Mouse (Mus musculus) frontal cortex, adult 2 months (tissue): ENCODE data around the gene Nppa. TPM values are rescaled to one million over a fixed set of nuclear protein-coding genes. Genes with fewer than 3 reads are reported as not detected.
A peak's percentile ranks its signal among the peaks of the same experiment; 100 is the strongest.

Experiments
- DNase-seq, 2 experiments: peaks; one replicate each; pipeline ENCODE4 v3.0.0; 2022; ENCODE audit warnings: low spot score in 1 of 2; ENCODE audit errors: extremely low spot score in 1 of 2
- polyA plus RNA-seq: library from polyadenylated mRNA; depleted of rRNA; stranded (reverse); fragments of >200 nt; gene quantifications from 2 replicates; pipeline ENCODE4 v1.2.3, GENCODE M21; 2012; rRNA removed

Nppa gene
- polyA plus RNA-seq, result 13.9 and 14.6 TPM in 2 replicates

DNA sequence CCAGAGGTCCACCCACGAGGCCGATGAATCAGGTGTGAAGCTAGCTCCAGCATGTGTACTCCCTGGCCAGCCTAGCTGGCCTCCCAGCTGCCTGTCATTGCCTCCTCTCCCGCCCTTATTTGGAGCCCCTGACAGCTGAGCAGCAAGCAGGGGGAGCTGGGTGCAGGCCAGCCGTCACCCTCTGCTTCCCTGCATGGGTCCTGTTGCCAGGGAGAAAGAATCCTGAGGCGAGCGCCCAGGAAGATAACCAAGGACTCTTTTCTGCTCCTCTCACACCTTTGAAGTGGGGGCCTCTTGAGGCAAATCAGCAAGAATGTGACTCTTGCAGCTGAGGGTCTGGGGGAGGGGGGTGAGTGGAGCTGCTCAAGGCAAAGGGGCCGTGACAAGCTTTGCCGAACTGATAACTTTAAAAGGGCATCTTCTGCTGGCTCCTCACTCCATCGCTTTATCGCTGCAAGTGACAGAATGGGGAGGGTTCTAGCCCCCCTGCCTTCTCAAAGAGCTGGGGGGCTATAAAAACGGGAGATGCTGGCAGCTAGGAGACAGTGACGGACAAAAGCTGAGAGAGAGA, at the start of gene Nppa:
Nppa (plus strand) TSS at position 521 of the 571 bp plus-strand sequence.
- no peak for DNase-seq

GRCm38 (mm10) chr4:147953590-147953989, 46.9 kb upstream of the Nppa start:
- DNase-seq, result peak in 1 of 2 experiments; percentile 74

- DNase-seq, result no peak
Observed at GRCm38 (mm10) chr4:147957141-147957540, 43.4 kb upstream of the Nppa start.

GRCm38 (mm10) chr4:147959881-147960831, 40.4 kb upstream of the Nppa start:
- DNase-seq, result peak in 1 of 2 experiments; percentile 75

DNA sequence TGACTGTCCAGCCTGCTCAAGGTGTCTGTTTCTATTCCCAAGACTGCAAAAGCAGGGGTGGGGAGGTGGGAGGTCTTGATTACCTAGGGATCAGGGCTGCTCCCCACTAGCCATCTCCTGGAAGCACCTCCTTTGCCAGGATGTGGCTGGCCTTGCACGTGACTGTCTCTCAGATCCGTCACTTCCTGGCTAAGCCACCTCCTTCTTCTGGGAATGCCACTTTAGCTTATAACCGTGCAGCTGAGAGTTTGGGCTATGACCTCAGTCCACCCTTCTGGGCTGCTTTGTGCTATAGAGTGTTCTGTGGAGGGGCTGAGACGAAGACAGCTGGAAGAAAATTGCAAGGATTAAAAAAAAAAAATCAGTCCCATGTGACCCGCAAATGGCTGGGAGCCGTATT, 37.7 kb upstream of the Nppa start:
- DNase-seq, result no peak

DNA sequence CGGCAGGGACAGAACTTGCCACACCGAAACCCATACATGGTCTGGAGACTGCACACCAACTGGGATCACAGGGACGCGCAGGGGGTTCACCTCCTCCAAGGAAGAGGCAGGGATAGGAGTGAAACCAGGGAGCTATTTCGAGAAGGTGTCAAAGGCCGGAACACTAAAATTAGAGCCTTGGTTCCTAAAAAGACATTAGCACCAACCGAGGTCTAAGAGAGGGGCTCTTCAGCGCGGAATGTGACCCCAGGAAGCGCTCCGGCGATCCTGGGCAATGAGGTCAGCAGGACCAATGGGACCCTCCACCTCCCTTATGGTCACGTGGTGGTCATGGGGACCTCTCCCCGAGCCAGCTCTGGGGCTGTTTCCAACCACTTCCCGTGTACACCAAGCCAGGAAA, 36.9 kb upstream of the Nppa start:
- no peak for DNase-seq

DNA sequence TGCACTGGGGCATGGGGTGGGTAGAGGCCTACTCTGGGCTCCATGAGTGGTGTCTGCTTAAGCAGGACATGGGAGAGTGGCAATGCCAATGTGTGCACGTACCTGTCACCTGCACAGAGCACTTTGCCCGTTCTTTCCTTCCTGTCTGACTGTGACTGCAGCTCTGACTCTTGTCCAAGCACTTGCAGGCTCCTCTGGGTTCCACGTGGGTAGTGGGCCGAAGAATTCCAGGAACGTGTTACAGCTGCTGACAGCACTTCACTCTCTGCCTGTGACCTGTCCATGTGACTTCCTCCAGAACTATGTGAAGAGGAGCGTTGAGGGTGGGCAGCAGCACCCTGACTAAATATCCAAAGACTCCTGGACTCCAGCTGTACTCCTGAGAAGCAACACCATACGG, 34.8 kb upstream of the Nppa start:
- DNase-seq, result no peak

- DNase-seq, result no peak
Observed at GRCm38 (mm10) chr4:147968816-147969215, 31.7 kb upstream of the Nppa start.

GRCm38 (mm10) chr4:147969337-147969736, 31.2 kb upstream of the Nppa start:
- no peak for DNase-seq

DNA sequence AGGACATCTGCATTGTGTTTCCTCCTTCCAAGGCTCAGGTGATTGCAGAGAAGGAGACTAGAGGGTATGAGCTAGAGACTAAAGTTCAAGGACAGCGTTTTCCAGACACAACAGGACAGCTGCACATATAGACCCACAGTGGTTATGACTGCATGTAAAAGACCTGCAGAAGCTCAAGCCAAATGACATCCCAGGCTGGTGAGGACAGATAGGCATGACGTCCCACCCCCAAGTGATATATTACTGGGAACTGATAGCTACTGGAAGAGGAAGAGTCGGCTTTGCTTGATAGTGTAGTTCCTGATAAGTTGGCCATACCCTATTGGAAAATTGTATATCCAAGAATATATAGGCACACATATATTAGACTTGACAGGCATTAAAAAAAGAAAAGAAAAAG, 24.3 kb upstream of the Nppa start:
- no peak for DNase-seq

DNA sequence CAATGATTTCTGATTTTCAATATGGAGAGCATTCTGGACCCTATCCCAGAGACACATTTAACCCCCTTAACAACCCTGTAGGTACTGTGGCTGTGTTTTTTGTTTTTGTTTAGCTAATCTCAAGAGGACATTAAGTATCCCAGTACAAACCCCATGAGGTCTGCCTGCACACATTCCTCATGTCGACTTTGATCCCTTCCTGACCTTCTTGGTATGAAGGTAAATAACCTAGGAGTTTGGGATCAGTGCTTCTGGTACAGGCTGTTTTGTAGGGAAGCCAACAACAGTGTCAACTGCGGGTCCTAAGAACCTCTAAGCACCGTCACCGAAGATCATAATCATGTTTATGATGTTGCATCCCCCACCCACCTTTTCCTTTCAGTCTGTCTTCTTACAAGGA, 22.8 kb upstream of the Nppa start:
- no peak for DNase-seq

GRCm38 (mm10) chr4:147978391-147978790, 22.1 kb upstream of the Nppa start:
- DNase-seq, result no peak

DNA sequence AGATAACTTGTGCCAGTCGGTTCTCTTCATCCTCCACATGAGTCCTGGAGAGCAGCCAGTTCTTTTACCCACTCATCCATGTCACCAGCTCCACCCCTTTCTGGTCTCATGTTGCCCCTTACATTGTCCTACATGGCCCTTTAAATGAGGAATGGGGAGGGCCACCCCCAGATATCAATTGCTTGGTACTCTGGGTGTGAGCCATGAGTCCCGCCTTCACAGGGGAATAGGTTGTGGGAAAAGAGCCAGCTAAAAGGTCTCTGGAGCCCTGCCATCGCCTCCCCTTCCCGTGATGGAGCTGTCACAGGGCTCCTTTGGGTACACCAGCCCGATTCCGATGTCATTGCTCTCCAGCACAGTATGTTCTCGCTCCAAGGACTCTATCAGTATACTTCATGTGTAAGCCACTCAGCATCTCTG, 21.1 kb upstream of the Nppa start:
- DNase-seq, result no peak

DNA sequence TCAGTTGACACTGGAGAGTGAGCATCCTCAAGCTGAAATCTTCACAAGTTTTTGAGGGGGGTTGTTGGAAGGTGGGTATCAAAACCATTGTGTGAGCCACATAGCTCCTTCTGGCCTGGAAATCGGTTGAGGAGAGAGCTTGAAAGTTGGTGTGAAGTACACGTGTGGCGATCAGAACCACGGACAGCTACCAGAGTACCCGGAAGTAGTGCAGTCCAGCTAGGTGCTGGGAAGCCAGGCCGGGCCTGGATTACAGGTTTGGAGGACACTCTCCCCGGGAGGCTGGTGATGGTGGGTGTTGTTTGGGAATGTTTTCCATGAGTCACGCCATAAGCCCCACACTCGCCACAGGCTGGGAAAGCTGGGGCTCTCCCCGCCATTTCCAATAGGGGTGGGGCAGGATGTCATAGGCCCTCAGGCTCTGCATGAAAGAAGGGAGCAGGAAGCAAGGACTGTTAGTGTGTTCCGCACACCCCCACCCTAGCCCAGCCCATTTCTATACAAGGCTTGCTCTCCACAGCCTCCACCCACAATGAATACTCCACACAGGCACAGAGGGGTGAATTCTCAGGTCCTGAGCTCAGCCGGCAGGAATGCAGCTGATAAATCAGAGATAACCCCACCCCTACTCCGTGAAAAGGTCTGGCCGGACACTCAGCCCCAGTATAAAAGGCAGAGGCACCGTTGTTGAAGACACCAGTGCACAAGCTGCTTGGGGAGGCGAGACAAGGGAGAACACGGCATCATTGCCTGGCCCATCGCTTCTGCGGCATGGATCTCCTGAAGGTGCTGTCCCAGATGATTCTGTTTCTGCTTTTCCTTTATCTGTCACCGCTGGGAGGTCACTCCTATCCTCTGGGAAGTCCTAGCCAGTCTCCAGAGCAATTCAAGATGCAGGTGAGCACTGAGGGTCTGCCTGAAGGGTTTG, 15.1 kb upstream of the Nppa start, which contains the start of gene Nppb:
Nppb (plus strand) TSS at position 584 of the 928 bp plus-strand sequence.
- no peak for DNase-seq

DNA sequence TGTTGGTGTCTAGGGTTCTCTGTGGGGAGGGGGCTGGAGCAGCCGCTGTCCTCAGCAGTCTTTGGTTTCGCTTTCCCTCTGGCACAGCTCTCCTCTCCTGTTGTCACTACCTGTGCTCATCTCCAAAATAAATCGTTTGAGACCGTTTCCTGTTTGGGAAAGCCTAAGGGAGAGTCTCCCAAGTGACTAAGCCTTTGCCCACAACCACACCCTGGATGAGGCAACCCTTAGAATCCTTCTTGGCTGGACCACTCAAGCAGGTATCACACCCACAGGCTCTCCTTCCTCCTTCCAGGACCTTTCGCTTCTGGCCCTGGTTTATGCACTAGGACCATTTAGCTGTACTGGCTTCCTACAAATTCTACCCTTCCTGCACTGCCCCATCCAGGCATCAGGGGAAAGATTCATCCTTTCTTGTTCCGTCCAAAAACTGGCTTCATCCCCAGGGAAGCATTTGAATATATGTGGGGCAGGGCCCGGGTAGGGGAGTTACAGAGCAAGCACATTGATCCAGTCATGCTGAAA, 6.9 kb upstream of the Nppa start:
- DNase-seq, result no peak

GRCm38 (mm10) chr4:147995311-147995710, 5.2 kb upstream of the Nppa start:
- DNase-seq, result no peak

DNA sequence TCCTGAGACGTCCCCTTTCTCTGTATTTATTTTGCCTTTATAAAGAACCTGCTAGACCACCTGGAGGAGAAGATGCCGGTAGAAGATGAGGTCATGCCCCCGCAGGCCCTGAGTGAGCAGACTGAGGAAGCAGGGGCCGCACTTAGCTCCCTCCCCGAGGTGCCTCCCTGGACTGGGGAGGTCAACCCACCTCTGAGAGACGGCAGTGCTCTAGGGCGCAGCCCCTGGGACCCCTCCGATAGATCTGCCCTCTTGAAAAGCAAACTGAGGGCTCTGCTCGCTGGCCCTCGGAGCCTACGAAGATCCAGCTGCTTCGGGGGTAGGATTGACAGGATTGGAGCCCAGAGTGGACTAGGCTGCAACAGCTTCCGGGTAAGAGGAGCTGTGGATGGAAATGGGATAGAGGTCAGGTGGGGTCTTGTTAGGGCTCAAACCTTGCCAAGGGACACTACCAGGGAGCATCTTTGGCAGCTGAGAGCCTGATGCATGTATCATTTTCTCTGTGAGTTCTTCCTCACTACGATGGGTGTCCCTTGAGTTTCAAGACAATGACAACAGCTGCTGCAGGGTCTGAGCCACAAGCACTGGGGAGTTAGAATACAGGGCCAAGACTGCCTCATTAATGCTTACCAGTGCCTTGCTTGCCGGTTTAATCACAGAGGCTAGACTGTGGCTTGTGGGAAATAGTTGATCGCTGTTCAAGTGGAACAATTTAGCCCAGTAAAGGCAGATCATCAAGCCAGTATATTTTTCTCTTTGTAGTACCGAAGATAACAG, 679 bp downstream of the Nppa start:
- DNase-seq, result no peak

DNA sequence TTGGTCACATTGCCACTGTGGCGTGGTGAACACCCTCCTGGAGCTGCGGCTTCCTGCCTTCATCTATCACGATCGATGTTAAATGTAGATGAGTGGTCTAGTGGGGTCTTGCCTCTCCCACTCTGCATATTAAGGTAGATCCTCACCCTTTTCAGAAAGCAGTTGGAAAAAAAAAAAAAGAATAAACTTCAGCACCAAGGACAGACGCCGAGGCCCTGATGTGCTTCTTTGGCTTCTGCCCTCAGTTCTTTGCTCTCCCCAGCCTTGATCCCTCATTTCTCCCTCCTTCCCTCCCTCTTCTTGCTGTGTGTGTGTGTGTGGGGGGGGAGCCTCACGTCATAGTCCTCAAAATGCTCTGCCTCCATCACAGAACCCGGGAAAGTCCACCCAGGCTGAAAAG, 1.3 kb downstream of the Nppa start:
- no peak for DNase-seq

DNA sequence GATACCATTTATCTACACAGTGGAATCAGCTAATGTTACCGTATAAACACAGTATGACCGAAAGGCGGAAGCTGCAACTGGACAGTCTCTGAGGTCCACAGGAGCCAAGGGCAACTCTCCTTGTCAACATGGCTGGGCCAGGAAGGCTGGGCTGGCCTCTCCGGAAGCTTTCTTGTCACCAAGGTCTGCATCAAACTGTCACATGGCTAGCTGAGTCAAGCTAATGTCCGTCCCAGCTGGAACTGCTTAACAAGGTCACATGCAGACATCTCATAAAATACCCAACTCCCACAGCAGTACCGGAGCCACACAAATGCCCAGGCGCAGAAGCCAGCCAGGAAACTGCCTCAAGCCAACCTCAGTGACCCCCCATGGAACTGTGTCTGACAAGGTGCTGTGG, 3.8 kb downstream of the Nppa start:
- DNase-seq, result no peak

DNA sequence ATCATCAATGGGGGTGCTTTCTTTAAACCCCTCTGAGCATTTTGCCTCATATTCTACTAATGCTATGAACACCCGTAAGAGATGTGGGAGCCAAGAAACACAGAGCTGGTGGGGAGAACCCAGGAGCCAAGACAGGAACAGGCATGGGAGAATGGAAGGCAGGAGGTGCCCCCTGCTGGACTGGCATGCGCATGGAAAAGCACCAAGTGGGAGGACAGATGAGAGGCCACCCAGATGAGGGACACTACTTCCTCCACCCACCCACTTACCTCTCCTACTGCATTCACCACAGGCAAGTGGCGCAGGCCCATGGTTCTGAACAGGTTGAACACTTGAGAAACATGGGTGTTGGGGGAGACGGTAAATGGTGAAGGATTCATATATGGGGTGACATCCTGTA, 7.9 kb downstream of the Nppa start:
- peak; percentile 46 to 82 for DNase-seq
